Mouse (Mus musculus) embryonic stem cell, embryonic (primary cell): ENCODE results near the gene Dst.

ENCODE experiments used
- CTCF ChIA-PET, 4 experiments: fragments of 300-600 bp in 2 of 4; fragments of 350-600 bp in 2 of 4; sonication (Branson Sonifier 250); formaldehyde crosslinking; loops; one replicate each; lab custom pipeline; 2022; ENCODE audit warnings: inconsistent platforms in 2 of 4; lab: Charles Lee
- POLR2A ChIA-PET, 4 experiments: fragments of 300-600 bp in 2 of 4; fragments of 350-600 bp in 2 of 4; sonication (Branson Sonifier 250); formaldehyde crosslinking; loops; one replicate each; lab custom pipeline; 2022; ENCODE audit warnings: antibody characterized with exemption in 4 of 4, inconsistent platforms in 1 of 4; lab: Charles Lee

Dst gene

GRCm38 (mm10) chr1:34178022-34178727 lies 270.1 kb downstream of the Dst start:
- ChIA-PET POLR2A (interaction anchor here (0.7 to 6.7 kb wide), 35 partner anchors 9 to 364 kb away, joined by 3 to 50 read pairs (median 4); partner anchors contain the start of genes Bend6 (in 1 of the 4), Dst (in 1 of the 4) and Zfp451 (in 1 of the 4)), CTCF (interaction anchor here (0.5 to 3.1 kb wide), 17 partner anchors 9 to 232 kb away, joined by 3 to 13 read pairs (median 3); no protein-coding TSS in a partner anchor)

DNA sequence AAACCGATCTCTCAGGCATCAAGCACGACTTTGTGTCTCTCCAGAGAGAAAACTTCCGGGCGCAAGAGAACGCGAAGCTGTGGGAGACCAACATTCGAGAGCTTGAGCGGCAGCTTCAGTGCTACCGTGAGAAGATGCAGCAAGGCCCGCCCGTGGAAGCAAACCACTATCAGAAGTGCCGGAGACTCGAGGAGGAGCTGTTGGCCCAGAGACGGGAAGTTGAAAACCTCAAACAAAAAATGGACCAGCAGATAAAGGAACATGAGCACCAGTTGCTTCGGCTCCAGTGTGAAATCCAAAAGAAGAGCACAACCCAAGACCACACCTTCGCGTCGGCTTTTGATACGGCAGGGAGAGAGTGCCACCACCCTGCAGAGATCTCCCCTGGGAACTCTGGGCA lies 271.7 kb downstream of the Dst start:
- ChIA-PET CTCF (interaction anchor here (0.6 to 3.1 kb wide), 7 partner anchors 9 to 171 kb away, joined by 3 to 13 read pairs (median 4); no protein-coding TSS in a partner anchor), POLR2A (interaction anchor here in 2 of 4 experiments (0.5 to 6.7 kb wide), 7 partner anchors 11 to 142 kb away, joined by 3 to 50 read pairs (median 3); no protein-coding TSS in a partner anchor)

GRCm38 (mm10) chr1:34182406-34183249 lies 274.6 kb downstream of the Dst start:
- POLR2A ChIA-PET = interaction anchor here in 2 of 4 experiments (0.5 to 1.7 kb wide), 4 partner anchors 13 to 592 kb away, joined by 3 to 8 read pairs (median 4); no protein-coding TSS in a partner anchor
- CTCF ChIA-PET = no interaction called here

- ChIA-PET CTCF (no interaction called here), POLR2A (interaction anchor here in 2 of 4 experiments (0.8 to 1.7 kb wide), 5 partner anchors 14 to 70 kb away, joined by 3 to 8 read pairs (median 3); no protein-coding TSS in a partner anchor)
Measured at GRCm38 (mm10) chr1:34183250-34183926, 275.4 kb downstream of the Dst start.

DNA sequence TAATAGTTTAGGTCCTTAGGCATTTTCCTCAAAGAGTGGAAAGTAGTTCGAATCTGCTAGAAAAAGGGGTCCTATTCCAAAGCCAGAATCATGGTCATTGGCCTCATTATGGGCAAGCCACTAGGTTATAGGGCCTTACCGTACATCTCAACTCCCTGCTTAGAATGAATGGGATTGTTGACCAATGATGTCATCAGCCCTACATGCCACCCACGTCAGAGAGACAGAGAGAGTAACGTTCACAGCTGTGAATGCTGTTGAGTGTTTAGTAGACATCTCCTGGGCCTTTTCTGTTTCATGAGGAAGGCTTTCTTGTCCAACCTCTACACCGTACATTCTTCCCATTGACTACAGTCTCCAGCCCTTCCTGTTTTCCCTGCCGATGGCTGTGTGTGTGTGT lies 276.2 kb downstream of the Dst start:
- CTCF ChIA-PET = no interaction called here

DNA sequence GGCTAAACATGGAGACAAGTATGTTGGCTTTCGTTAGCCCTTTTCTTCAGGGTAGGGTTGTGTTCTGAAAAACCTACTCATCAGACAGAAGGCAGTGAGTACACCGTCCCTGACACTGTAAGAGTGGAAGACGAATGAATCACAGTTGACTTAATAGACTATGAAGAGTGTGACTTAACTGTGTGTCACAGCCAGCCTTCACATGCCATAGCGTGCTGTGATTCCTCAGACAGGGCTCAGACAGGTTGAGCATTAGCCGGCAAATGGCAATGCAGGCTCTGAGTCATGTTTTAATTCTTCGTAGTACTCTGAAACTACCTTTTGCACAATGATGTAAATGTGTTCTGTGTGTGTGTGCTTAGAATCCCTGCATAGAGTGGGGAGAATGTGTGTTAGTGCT lies 278.0 kb downstream of the Dst start:
- CTCF ChIA-PET = interaction anchor here in 1 of 4 experiments (0.8 kb wide), 1 partner anchor 68 kb away, joined by 3 read pairs; no protein-coding TSS in a partner anchor
- POLR2A ChIA-PET = interaction anchor here in 1 of 4 experiments (0.9 to 1.1 kb wide), 2 partner anchors 26 to 168 kb away, joined by 3 read pairs; no protein-coding TSS in a partner anchor

More for the DNA sequence above, 276.2 kb downstream of the Dst start:
- POLR2A ChIA-PET = interaction anchor here in 1 of 4 experiments (1.0 to 1.7 kb wide), 2 partner anchors 15 to 38 kb away, joined by 3 to 8 read pairs; no protein-coding TSS in a partner anchor

DNA sequence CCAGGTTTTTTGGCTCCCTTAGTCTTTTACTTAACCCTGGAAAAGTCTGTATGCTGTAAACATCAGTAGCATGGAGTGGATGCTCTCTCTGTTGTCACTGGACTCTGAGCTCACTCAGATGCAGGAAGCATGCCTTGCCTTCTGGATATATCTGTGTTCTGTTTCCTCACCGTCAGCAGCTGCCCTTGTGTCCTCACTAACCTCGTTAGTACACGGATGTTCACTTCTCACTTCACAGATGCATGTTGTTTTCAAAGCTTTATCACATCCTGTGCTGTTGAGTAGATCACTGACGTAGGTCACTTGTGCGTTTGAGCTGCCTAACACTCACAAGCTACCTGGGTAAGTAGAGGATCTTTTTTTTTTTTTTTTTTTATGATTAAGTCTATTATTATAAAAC lies 279.5 kb downstream of the Dst start:
- CTCF ChIA-PET = interaction anchor here in 3 of 4 experiments (0.6 to 1.9 kb wide), 6 partner anchors 9 to 297 kb away, joined by 3 to 7 read pairs (median 3); no protein-coding TSS in a partner anchor

GRCm38 (mm10) chr1:34188721-34189236 lies 280.8 kb downstream of the Dst start:
- ChIA-PET CTCF (interaction anchor here in 3 of 4 experiments (1.2 to 2.7 kb wide), 7 partner anchors 9 to 24 kb away, joined by 3 to 15 read pairs (median 7); no protein-coding TSS in a partner anchor), POLR2A (interaction anchor here in 3 of 4 experiments (0.6 to 7.1 kb wide), 8 partner anchors 10 to 124 kb away, joined by 3 to 50 read pairs (median 3); no protein-coding TSS in a partner anchor)

More for the DNA sequence above, 279.5 kb downstream of the Dst start:
- POLR2A ChIA-PET = interaction anchor here in 3 of 4 experiments (0.7 to 7.1 kb wide), 6 partner anchors 9 to 149 kb away, joined by 3 to 50 read pairs (median 4); no protein-coding TSS in a partner anchor

DNA sequence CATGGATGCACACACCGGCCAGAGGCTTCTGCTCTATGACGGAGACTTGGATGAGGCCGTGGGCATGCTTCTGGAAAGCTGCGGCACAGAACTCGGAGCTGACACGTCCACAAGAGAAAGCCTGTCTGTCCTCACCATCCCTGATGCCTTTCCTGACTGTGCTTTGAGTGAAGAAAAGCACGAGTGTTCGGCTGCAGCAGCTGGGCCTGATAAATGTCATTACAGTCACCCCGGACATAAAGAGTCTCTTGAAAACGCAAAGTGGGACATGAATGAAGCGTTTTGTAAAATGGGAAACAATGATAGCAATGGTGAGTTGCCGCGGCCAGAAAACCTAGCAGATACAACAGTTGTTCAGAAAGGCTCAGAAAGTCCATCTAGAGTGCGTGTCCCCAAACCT lies 281.3 kb downstream of the Dst start:
- ChIA-PET CTCF (interaction anchor here (0.5 to 2.7 kb wide), 17 partner anchors 9 to 1058 kb away, joined by 3 to 15 read pairs (median 5); no protein-coding TSS in a partner anchor), POLR2A (interaction anchor here in 2 of 4 experiments (1.2 to 7.1 kb wide), 5 partner anchors 10 to 74 kb away, joined by 3 to 50 read pairs (median 3); no protein-coding TSS in a partner anchor)

DNA sequence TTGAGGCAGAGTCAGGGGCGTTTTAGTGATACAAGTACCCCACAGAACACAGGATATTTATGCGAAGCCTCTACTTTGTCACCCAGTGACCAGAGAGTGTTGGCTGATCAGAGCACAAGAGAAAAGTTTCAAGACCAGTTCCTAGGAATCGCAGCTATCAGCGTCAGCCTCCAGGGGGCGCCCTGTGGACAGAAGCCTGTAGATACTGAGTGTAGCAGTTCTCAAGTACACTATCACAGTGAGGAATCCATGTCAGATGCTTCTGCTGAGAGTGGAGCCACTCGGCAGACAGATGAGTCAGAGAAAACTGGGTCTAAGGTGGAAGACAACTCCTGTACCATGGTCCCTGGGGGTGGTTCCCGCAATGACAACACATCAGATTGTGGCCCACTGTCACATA lies 281.9 kb downstream of the Dst start:
- POLR2A ChIA-PET = interaction anchor here in 2 of 4 experiments (1.2 to 7.1 kb wide), 2 partner anchors 9 to 12 kb away, joined by 3 to 50 read pairs; no protein-coding TSS in a partner anchor
- CTCF ChIA-PET = interaction anchor here (0.5 to 2.7 kb wide), 13 partner anchors 9 to 1057 kb away, joined by 3 to 15 read pairs (median 5); no protein-coding TSS in a partner anchor

- POLR2A ChIA-PET = interaction anchor here in 3 of 4 experiments (0.6 to 7.1 kb wide), 11 partner anchors 12 to 376 kb away, joined by 3 to 50 read pairs (median 3); no protein-coding TSS in a partner anchor
- CTCF ChIA-PET = interaction anchor here in 3 of 4 experiments (0.5 to 1.7 kb wide), 3 partner anchors 9 to 82 kb away, joined by 3 to 6 read pairs (median 6); no protein-coding TSS in a partner anchor
Measured at GRCm38 (mm10) chr1:34192174-34192573, 284.1 kb downstream of the Dst start.

DNA sequence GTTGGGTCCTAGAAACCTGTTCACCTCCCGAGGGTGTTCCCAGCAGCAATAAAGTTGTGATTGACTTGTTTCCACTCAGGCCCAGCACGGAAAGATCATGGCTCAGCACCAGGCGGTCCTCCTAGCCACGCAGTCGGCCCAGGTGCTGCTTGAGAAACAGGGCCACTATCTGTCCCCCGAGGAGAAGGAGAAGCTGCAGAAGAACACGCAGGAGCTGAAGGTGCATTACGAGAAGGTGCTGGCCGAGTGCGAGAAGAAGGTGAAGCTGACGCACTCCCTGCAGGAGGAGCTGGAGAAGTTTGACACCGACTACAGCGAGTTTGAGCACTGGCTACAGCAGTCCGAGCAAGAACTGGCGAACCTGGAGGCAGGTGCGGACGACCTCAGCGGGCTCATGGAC lies 292.8 kb downstream of the Dst start:
- ChIA-PET POLR2A (interaction anchor here in 1 of 4 experiments (1.1 to 2.2 kb wide), 3 partner anchors 10 to 23 kb away, joined by 3 to 6 read pairs (median 5); no protein-coding TSS in a partner anchor), CTCF (interaction anchor here (0.5 to 3.3 kb wide), 7 partner anchors 8 to 847 kb away, joined by 3 to 15 read pairs (median 3); no protein-coding TSS in a partner anchor)

GRCm38 (mm10) chr1:34201483-34201882 lies 293.5 kb downstream of the Dst start:
- POLR2A ChIA-PET = interaction anchor here in 1 of 4 experiments (1.0 to 1.5 kb wide), 3 partner anchors 11 to 33 kb away, joined by 3 to 5 read pairs (median 3); no protein-coding TSS in a partner anchor

GRCm38 (mm10) chr1:34211704-34212103 lies 303.7 kb downstream of the Dst start:
- CTCF ChIA-PET = interaction anchor here in 2 of 4 experiments (0.8 to 1.0 kb wide), 2 partner anchors 34 to 198 kb away, joined by 3 read pairs; no protein-coding TSS in a partner anchor
- POLR2A ChIA-PET = interaction anchor here in 3 of 4 experiments (0.5 to 2.3 kb wide), 7 partner anchors 9 to 68 kb away, joined by 3 to 6 read pairs (median 3); no protein-coding TSS in a partner anchor

More at GRCm38 (mm10) chr1:34201483-34201882, 293.5 kb downstream of the Dst start:
- CTCF ChIA-PET = interaction anchor here (0.6 to 3.3 kb wide), 8 partner anchors 11 to 261 kb away, joined by 3 to 15 read pairs (median 4); no protein-coding TSS in a partner anchor

- ChIA-PET CTCF (interaction anchor here in 2 of 4 experiments (0.6 to 1.1 kb wide), 3 partner anchors 11 to 39 kb away, joined by 3 to 14 read pairs (median 3); no protein-coding TSS in a partner anchor), POLR2A (interaction anchor here in 1 of 4 experiments (2.0 kb wide), 1 partner anchor 11 kb away, joined by 8 read pairs; no protein-coding TSS in a partner anchor)
Measured at GRCm38 (mm10) chr1:34216456-34216855, 308.4 kb downstream of the Dst start.

DNA sequence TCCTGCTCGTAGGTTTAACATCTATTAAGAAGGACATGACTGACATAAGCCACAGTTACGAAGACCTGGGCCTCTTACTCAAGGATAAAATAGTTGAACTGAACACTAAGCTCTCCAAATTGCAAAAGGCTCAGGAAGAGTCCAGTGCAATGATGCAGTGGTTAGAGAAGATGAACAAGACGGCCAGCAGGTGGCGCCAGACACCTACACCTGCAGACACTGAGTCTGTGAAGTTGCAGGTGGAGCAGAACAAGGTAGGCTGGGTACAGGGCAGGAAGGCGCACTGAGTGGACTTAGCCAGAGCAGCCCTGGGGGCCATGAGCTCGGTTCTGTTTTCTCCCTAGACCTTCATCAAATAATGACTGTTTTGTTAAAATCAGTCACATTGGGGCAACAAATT lies 310.3 kb downstream of the Dst start:
- ChIA-PET CTCF (interaction anchor here (0.5 to 1.7 kb wide), 29 partner anchors 8 to 269 kb away, joined by 3 to 8 read pairs (median 3); no protein-coding TSS in a partner anchor), POLR2A (interaction anchor here in 1 of 4 experiments (0.6 to 1.0 kb wide), 6 partner anchors 9 to 152 kb away, joined by 3 to 4 read pairs (median 4); no protein-coding TSS in a partner anchor)
